Mouse (Mus musculus): ENCODE results near the gene Stx3.

- TF ChIP-seq MAFK (IDR thresholded peaks at IDR 0.05; ENCODE audit: insufficient read depth, low read depth, low read length): no peak
- TF ChIP-seq ZNF384 (IDR thresholded peaks at IDR 0.05; ENCODE audit: low read depth, low read length): no peak
- no peak for TF ChIP-seq ZC3H11A (IDR thresholded peaks at IDR 0.05; ENCODE audit: borderline replicate concordance, low read depth, low read length)
- TF ChIP-seq HCFC1 (IDR thresholded peaks at IDR 0.05; ENCODE audit: borderline replicate concordance, insufficient read depth, low read length): no peak
Observed at GRCm38 (mm10) chr19:11807822-11808221, 11.4 kb downstream of the Stx3 start.
